Mouse (Mus musculus): ENCODE measurements around the gene Tbc1d24.

DNA sequence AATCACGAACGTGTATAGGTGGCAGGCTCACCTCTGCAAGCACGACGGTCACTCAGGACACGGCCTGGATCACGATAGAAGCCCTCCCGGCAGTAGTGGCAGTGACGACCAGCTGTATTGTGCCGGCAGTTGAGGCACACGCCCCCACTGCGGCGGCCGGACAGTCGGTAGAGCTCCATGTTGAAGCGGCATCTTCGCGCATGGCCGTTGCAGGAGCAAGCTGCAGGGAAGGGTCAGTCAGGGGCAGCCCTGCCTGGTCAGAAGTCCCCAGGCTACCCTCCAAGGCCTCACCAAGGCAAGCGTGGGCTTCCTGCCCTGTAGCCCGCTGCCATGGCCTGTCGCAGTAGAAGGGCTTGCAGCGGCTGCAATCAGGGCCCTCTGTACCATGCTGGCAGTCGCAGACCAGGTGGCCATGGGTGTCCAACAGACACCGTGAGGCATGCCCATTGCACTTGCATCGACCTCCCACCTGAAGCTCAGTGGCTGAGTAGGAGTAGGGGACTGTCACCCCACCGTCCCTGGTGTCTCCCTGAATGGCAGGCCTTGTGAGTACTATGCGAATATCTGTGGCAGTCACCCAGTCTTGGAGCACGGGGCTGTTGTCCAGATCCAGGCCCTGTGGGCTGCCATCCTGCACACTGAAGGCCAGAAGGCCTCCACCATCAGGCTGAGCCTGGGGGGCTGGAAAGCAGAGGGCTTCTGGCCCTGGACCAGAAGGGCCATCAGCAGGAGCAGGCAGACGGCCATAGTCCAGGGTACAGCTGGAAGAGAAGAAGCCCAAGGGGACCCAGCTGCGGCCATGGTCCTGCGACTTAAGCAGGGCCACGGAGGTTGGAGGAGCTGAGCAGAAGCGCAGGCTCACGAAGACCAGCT lies 2.6 kb upstream of the Tbc1d24 start:
- TF ChIP-seq CTCF (conservative IDR thresholded peaks at IDR 0.05 in 1 of 2, IDR thresholded peaks at IDR 0.05 in 1 of 2; ENCODE audit: low read depth in 2 of 2, low read length in 2 of 2) (no peak), TCF12 (IDR thresholded peaks at IDR 0.05; ENCODE audit: low read depth, low read length) (no peak), E2F4 (IDR thresholded peaks at IDR 0.05; ENCODE audit: insufficient replicate concordance, low read depth, low read length) (no peak), RAD21 (IDR thresholded peaks at IDR 0.05; ENCODE audit: low read depth, low read length) (no peak)
